Mouse (Mus musculus) stomach, postnatal 0 days (tissue): ENCODE measurements at regions not wholly inside any gene's neighbourhood (a gene's known extent, or its start where the extent isn't known, plus 50 kb on each side); places are given as distances from the start of the nearest gene placed in this dataset.

Source experiments
- ATAC-seq: fragments of 200-750 bp; cut with Nextera tagmentation; 2 replicates; pipeline ENCODE4 v1.8.0; 2017; ENCODE audit not compliant: low FRiP score, low TSS enrichment
- DNase-seq: peaks from one replicate; pipeline ENCODE4 v3.0.0-alpha.2; 2016; ENCODE audit warnings: low spot score
- H3K27ac ChIP-seq: fragments of 300-500 bp; sonication (generic); replicated peaks from 2 replicates; pipeline ENCODE4 v1.5.1; 2014; ENCODE audit warnings: mild to moderate bottlenecking, control low read depth
- H3K27me3 ChIP-seq: fragments of 300-500 bp; sonication (generic); 2 replicates; pipeline ENCODE4 v1.6.1; 2014; ENCODE audit warnings: low read length; ENCODE audit not compliant: control insufficient read depth, insufficient read depth
- H3K36me3 ChIP-seq: fragments of 300-500 bp; sonication (generic); 2 replicates; pipeline ENCODE4 v1.6.1; 2014; ENCODE audit warnings: low read length, mixed read lengths; ENCODE audit not compliant: control insufficient read depth, insufficient read depth
- H3K4me1 ChIP-seq: fragments of 300-500 bp; sonication (generic); replicated peaks from 2 replicates; pipeline ENCODE4 v1.6.1; 2014; ENCODE audit warnings: antibody characterized with exemption; ENCODE audit not compliant: control insufficient read depth, insufficient read depth
- H3K4me2 ChIP-seq: fragments of 300-500 bp; sonication (generic); replicated peaks from 2 replicates; pipeline ENCODE4 v1.6.1; 2014; ENCODE audit warnings: low read depth, mild to moderate bottlenecking, control low read depth, moderate library complexity
- H3K4me3 ChIP-seq: fragments of 300-500 bp; sonication (generic); 2 replicates; pipeline ENCODE4 v1.5.1; 2014; ENCODE audit warnings: low read depth, low read length, control low read depth
- H3K9ac ChIP-seq: fragments of 300-500 bp; sonication (generic); 2 replicates; pipeline ENCODE4 v1.6.1; 2014; ENCODE audit warnings: mild to moderate bottlenecking, low read length, control low read depth, mixed read lengths
- H3K9me3 ChIP-seq: fragments of 300-500 bp; sonication (generic); 2 replicates; pipeline ENCODE4 v1.6.1; 2016; ENCODE audit warnings: low read length; ENCODE audit not compliant: control insufficient read depth
- CTCF ChIP-seq: IDR thresholded peaks from 2 replicates; pipeline ENCODE4 v1.5.1; 2016; ENCODE audit warnings: antibody characterized with exemption, low read depth, mild to moderate bottlenecking, moderate library complexity
- EP300 ChIP-seq: optimal IDR thresholded peaks from 2 replicates; pipeline ENCODE3; 2016; ENCODE audit warnings: antibody characterized with exemption
- WGBS: fragments of 180-500 bp; shearing (Covaris S2); extraction: QIAGEN DNeasy Blood & Tissue Kit; methylation state at CpG from one replicate; pipeline ENCODE4 v1.1.7; 2014; 5-methylcytosine and 5-hydroxymethylcytosine counted together

DNA sequence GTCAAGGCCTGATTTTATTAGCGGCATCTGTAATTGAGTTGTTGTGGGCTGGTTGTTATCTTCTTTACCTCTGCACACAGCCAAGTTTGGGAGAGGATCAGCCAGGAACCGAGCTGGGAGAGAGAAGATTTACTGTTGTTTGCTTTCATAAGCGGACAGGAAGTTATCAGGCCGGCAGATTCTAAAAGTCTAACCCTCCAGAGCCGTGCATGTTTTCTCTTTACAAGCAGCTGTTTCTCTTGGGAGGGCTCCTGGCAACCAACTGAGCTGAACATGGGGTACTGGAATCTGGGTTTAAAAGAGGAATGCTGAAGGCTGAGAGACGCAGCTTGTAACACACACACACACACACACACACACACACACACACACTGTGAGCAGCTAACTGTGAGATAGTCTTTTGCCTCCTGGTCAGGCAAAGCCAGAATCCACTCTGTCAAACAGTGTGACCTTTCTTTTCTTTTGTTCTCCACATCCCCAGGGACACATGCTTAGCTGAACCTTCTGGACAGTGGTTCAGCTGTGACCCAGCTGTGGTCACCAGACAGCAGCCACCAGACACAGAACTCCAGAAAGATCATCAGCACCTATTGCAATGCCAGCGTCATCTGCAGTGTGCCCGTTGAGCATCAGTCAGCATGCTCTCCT is 82.5 kb upstream of the Sash1 start:
- TF ChIP-seq EP300 (no peak), CTCF (no peak)
- 31% methylated on average over 8 of the region's 8 CpGs for whole genome bisulfite sequencing
- Histone ChIP-seq H3K4me3 (no peak overlapping the region), H3K4me1 (no peaks in the 10 kb centered on the region), H3K9me3 (no peaks in the 10 kb centered on the region), H3K27ac (0 out of 2 replicates have a peak overlapping the region, but pooled peaks have one; percentile 30), H3K36me3 (no peaks in the 10 kb centered on the region), H3K4me2 (no peak overlapping the region), H3K27me3 (no peaks in the 10 kb centered on the region), H3K9ac (no peak overlapping the region)
- DNase-seq = peak; percentile 16
- peak; percentile 49; the same call in 1 of the 2 replicates for ATAC-seq

DNA sequence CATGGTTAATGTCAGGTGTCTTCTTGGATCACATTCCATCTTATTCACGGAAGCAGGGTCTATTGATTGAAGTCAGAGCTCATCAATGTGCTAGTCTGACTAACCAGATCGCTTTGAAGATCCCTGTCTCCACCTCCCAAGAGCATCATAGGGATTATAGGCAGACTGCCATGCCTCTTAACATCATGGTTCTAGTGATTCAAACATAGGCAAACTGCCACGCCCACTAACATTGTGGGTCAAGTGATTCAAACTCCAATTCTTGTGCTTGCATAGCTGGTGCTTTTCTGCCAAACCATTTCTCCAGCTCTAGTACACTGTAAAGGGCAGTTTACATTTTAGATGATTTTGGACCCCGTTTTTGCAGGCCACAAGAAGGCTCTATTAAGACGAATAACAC is 77.1 kb upstream of the Sash1 start:
- H3K36me3 ChIP-seq = no peaks in the 10 kb centered on the region
- no peak overlapping the region for H3K27ac ChIP-seq
- no peaks in the 10 kb centered on the region for H3K9me3 ChIP-seq
- no peak for DNase-seq
- H3K27me3 ChIP-seq = no peaks in the 10 kb centered on the region
- TF ChIP-seq CTCF (no peak), EP300 (no peak)
- WGBS = 61% methylated on average over 5 of the region's 5 CpGs
- no peak overlapping the region for H3K4me2 ChIP-seq
- H3K4me1 ChIP-seq = no peaks in the 10 kb centered on the region
- H3K9ac ChIP-seq = no peak overlapping the region
- H3K4me3 ChIP-seq = no peak overlapping the region
- ATAC-seq = no peak

DNA sequence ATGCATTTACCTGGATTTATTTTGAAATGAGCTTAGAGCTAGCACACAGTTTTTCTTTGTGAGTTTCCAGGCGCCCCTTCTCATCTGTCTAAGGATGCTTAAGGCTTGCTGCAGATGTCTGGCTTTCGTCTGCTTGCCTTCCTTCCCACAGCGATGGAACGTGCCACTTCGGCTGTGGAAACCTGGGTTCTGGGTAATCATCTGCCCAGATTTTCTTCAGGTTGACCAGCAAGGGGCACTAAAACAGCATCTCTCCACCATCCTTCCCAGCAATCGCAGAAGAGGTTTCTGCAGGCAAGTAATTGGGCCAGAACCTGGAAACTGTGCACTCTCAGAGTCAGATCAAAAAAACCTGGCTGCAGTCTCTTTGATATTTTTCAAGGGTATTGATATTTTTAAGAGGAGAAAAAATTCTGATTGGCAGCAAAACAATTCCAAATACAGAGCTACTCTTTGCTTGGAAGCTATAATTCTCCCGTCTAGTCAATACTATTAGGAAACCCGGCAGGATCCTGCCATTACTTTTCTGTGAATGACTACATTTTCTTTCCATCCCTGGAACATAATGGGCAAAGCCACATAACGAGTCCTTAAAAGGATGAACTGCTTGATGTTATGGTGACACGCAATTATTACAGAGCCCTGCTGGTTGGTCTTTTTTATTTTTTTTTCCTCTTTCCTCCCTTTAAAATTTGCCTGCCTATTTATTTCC is 75.2 kb upstream of the Sash1 start:
- H3K4me2 ChIP-seq = no peak overlapping the region
- H3K27ac ChIP-seq = no peak overlapping the region
- H3K36me3 ChIP-seq = no peaks in the 10 kb centered on the region
- no peaks in the 10 kb centered on the region for H3K4me1 ChIP-seq
- WGBS = 62% methylated on average over 10 of the region's 10 CpGs
- no peak overlapping the region for H3K9ac ChIP-seq
- H3K27me3 ChIP-seq = no peaks in the 10 kb centered on the region
- H3K4me3 ChIP-seq = no peak overlapping the region
- no peaks in the 10 kb centered on the region for H3K9me3 ChIP-seq
- DNase-seq (no peak), ATAC-seq (no peak)
- TF ChIP-seq CTCF = peak; percentile 54
- no peak for TF ChIP-seq EP300

GRCm38 (mm10) chr10:8960275-8960960 is 74.5 kb upstream of the Sash1 start:
- no peaks in the 10 kb centered on the region for H3K36me3 ChIP-seq
- no peak for DNase-seq
- H3K4me3 ChIP-seq = no peak overlapping the region
- no peak overlapping the region for H3K9ac ChIP-seq
- no peak overlapping the region for H3K27ac ChIP-seq
- TF ChIP-seq CTCF = no peak
- no peaks in the 10 kb centered on the region for H3K4me1 ChIP-seq
- H3K27me3 ChIP-seq = no peaks in the 10 kb centered on the region
- H3K9me3 ChIP-seq = no peaks in the 10 kb centered on the region
- no peak overlapping the region for H3K4me2 ChIP-seq
- ATAC-seq = no peak
- WGBS = 82% methylated on average over 9 of the region's 9 CpGs

- Histone ChIP-seq H3K27ac (no peak overlapping the region), H3K4me1 (no peaks in the 10 kb centered on the region), H3K9me3 (no peaks in the 10 kb centered on the region), H3K27me3 (no peaks in the 10 kb centered on the region), H3K36me3 (no peaks in the 10 kb centered on the region), H3K9ac (no peak overlapping the region), H3K4me2 (no peak overlapping the region), H3K4me3 (no peak overlapping the region)
- TF ChIP-seq EP300 = no peak
- TF ChIP-seq CTCF = no peak
- ATAC-seq (no peak), DNase-seq (no peak)
- 51% methylated on average over 6 of the region's 6 CpGs for WGBS
Observed at GRCm38 (mm10) chr10:8955499-8956211, 69.8 kb upstream of the Sash1 start.
